In genomic region chr16:8864223-8864631, GRCm38 (mm10) we compare ENCODE assay signal across 9 mouse cellular contexts. TPM values are rescaled to one million over a fixed set of nuclear protein-coding genes. Genes with fewer than 3 reads are reported as not detected.
DNase-seq lines count a peak whose midpoint lies in the region; ATAC-seq and TF ChIP-seq lines count a peak whose summit lies in the region.
"Had no signal": no experiment of that assay in that cellular context is flagged by ENCODE, and none has a peak within 500 bp of the region (broad histone marks: within the 10 kb centered on the region; RNA-seq: fewer than 3 reads in every experiment).

No protein-coding gene starts in this region.

- no peak for ATAC-seq in kidney, postnatal 0 days (replicated peaks; ENCODE audit: low FRiP score, low read depth)
- ATAC-seq in kidney, embryonic 14.5 days (ENCODE audit: low FRiP score, low TSS enrichment): no peak
- peak; percentile 71 for ATAC-seq in heart, postnatal 0 days (ENCODE audit: insufficient read depth, low read depth)
- no peak for ATAC-seq in frontal cortex, adult (ENCODE audit: low TSS enrichment)

- H3K4me1 ChIP-seq in kidney, postnatal 0 days (replicated peaks; ENCODE audit: insufficient read depth, low read length): peaks cover 4% of the 10 kb centered on the region; the same call in 1 of the 2 replicates
- 0 out of 2 replicates have a peak, but pooled peaks cover 3% of the 10 kb centered on the region for H3K4me1 ChIP-seq in kidney, embryonic 14.5 days (ENCODE audit: control insufficient read depth, insufficient read depth, low read length)
- H3K4me1 ChIP-seq in heart, postnatal 0 days (ENCODE audit: control insufficient read depth, insufficient read depth): peaks cover 14% of the 10 kb centered on the region

- peaks cover 3% of the 10 kb centered on the region; the same call in 1 of the 2 replicates for H3K36me3 ChIP-seq in kidney, postnatal 0 days (ENCODE audit: insufficient read depth, low read length)
- peaks cover 19% of the 10 kb centered on the region for H3K36me3 ChIP-seq in kidney, embryonic 14.5 days (ENCODE audit: control insufficient read depth, insufficient read depth, low read length)
- H3K36me3 ChIP-seq in heart, postnatal 0 days (replicated peaks; ENCODE audit: control insufficient read depth, insufficient read depth, low read length): peaks cover 21% of the 10 kb centered on the region

- peak overlapping the region; percentile 6; the same call in 1 of the 2 replicates for H3K4me2 ChIP-seq in kidney, postnatal 0 days (ENCODE audit: low read length)
- no peak overlapping the region for H3K4me2 ChIP-seq in kidney, embryonic 14.5 days (replicated peaks; ENCODE audit: low read depth, low read length)
- peak overlapping the region; percentile 53 for H3K4me2 ChIP-seq in heart, postnatal 0 days (ENCODE audit: low read depth, low read length)
- H3K4me2 ChIP-seq: embryonic facial prominence, embryonic 15.5 days had no signal

- no peaks in the 10 kb centered on the region for H3K9me3 ChIP-seq in kidney, postnatal 0 days (replicated peaks; ENCODE audit: low read length)
- H3K9me3 ChIP-seq in kidney, embryonic 14.5 days (ENCODE audit: control insufficient read depth, low read length): no peaks in the 10 kb centered on the region
- H3K9me3 ChIP-seq in heart, postnatal 0 days (replicated peaks; ENCODE audit: control insufficient read depth, low read length): no peaks in the 10 kb centered on the region
- H3K9me3 ChIP-seq: embryonic facial prominence, embryonic 15.5 days had no signal

- intact Hi-C loops in gastrocnemius, postnatal 14 days (cut with DNase I; ENCODE audit: low total_unique reads): no loop called here

- peak; percentile 72 for DNase-seq in kidney, postnatal 0 days (ENCODE audit: low spot score)
- peak; percentile 62 for DNase-seq in brain, adult 2 months (ENCODE audit: low read depth, low spot score)
- peak; percentile 67 for DNase-seq in heart, postnatal 0 days (ENCODE audit: low spot score)
- DNase-seq in lung, postnatal 36 days: peak; percentile 55
- DNase-seq in gastrocnemius, postnatal 14 days: no peak
- DNase-seq in left cerebral cortex, adult 9 months (ENCODE audit: low spot score in 2 of 2): no peak

- WGBS in kidney, postnatal 0 days: 41% methylated on average over 4 of the region's 4 CpGs
- WGBS in kidney, embryonic 14.5 days: 55% methylated on average over 4 of the region's 4 CpGs
- 15% methylated on average over 3 of the region's 4 CpGs for WGBS in heart, postnatal 0 days

- TF ChIP-seq CTCF in kidney, postnatal 0 days (IDR thresholded peaks at IDR 0.05; ENCODE audit: low read depth): no peak
- TF ChIP-seq CTCF in heart, postnatal 0 days (IDR thresholded peaks at IDR 0.05; ENCODE audit: low read depth): no peak

- no peak for TF ChIP-seq EP300 in heart, postnatal 0 days (IDR thresholded peaks at IDR 0.05; ENCODE audit: low read depth)

- H3K9ac ChIP-seq in kidney, postnatal 0 days (ENCODE audit: low read depth, low read length): no peak overlapping the region
- no peak overlapping the region for H3K9ac ChIP-seq in kidney, embryonic 14.5 days (ENCODE audit: low read depth, low read length)
- H3K9ac ChIP-seq in heart, postnatal 0 days (replicated peaks; ENCODE audit: low read depth, low read length): peak overlapping the region; percentile 34; the same call in 1 of the 2 replicates
- H3K9ac ChIP-seq: embryonic facial prominence, embryonic 15.5 days had no signal

- H3K27me3 ChIP-seq in kidney, postnatal 0 days (ENCODE audit: insufficient read depth, low read length): no peaks in the 10 kb centered on the region
- H3K27me3 ChIP-seq in kidney, embryonic 14.5 days (ENCODE audit: control insufficient read depth, insufficient read depth, low read length): no peaks in the 10 kb centered on the region
- no peaks in the 10 kb centered on the region for H3K27me3 ChIP-seq in heart, postnatal 0 days (ENCODE audit: control insufficient read depth, insufficient read depth, low read length)
- H3K27me3 ChIP-seq: embryonic facial prominence, embryonic 15.5 days had no signal

- no peak overlapping the region for H3K4me3 ChIP-seq in kidney, postnatal 0 days (replicated peaks; ENCODE audit: low read depth, low read length)
- H3K4me3 ChIP-seq in kidney, embryonic 14.5 days (ENCODE audit: low read length): no peak overlapping the region
- H3K4me3 ChIP-seq in heart, postnatal 0 days (ENCODE audit: low read depth, low read length): 0 out of 2 replicates have a peak overlapping the region, but pooled peaks have one; percentile 7
- H3K4me3 ChIP-seq: embryonic facial prominence, embryonic 15.5 days had no signal

- peak overlapping the region; percentile 50; the same call in 1 of the 2 replicates for H3K27ac ChIP-seq in kidney, postnatal 0 days
- no peak overlapping the region for H3K27ac ChIP-seq in kidney, embryonic 14.5 days (ENCODE audit: low read depth, low read length)
- peak overlapping the region; percentile 70 for H3K27ac ChIP-seq in heart, postnatal 0 days (ENCODE audit: low read depth)

RNA-seq across cellular contexts. Expression of gene 1810013L24Rik, which starts 34.3 kb away (rescaled TPM):
- polyA plus RNA-seq in kidney, postnatal 0 days (2015; fragmentation: Nextera tagmentation; extraction: Ambion mirVana): 18.7 and 20.2 TPM in 2 replicates
- polyA plus RNA-seq in kidney, embryonic 14.5 days (2014; fragmentation: Nextera tagmentation; extraction: Ambion mirVana): 17.2 and 19.0 TPM in 2 replicates
- 39.8 and 41.9 TPM in 2 replicates for total RNA-seq in heart, postnatal 0 days (2014; rRNA removed; ENCODE audit: low replicate concordance)
- polyA plus RNA-seq in heart, postnatal 0 days (2015; fragmentation: Nextera tagmentation; extraction: Ambion mirVana): 15.0 and 15.7 TPM in 2 replicates
- total RNA-seq in gastrocnemius, postnatal 14 days (2021): 10 to 100 TPM; 55.2 to 60.6 TPM

Comparison
In these comparisons a context has a peak if more than half of its experiments do, and no peak if none do; other contexts are left out.
1. DNase-seq: peak in kidney, postnatal 0 days (single experiment), brain, adult 2 months (single experiment), heart, postnatal 0 days (single experiment) and lung, postnatal 36 days (single experiment); none in gastrocnemius, postnatal 14 days (single experiment) and left cerebral cortex, adult 9 months (0 of 2).